Mouse (Mus musculus) liver, embryonic 16.5 days (tissue): Measurements from ENCODE around the gene Cacng8. TPM values are rescaled to one million over a fixed set of nuclear protein-coding genes. Genes with fewer than 3 reads are reported as not detected.

ENCODE experiments used
- ATAC-seq: fragments of 200-750 bp; cut with Nextera tagmentation; 2 replicates; pipeline ENCODE4 v1.8.0; 2017; ENCODE audit warnings: low read depth, mild to moderate bottlenecking, moderate number of reproducible peaks, moderate library complexity
- H3K27ac ChIP-seq: fragments of 300-500 bp; sonication (generic); 2 replicates; pipeline ENCODE4 v1.5.1; 2014; ENCODE audit warnings: mild to moderate bottlenecking, low read length
- H3K27me3 ChIP-seq: fragments of 300-500 bp; sonication (generic); 2 replicates; pipeline ENCODE4 v1.6.1; 2014; ENCODE audit warnings: low read depth, low read length, mixed read lengths; ENCODE audit not compliant: control insufficient read depth, insufficient read depth
- H3K36me3 ChIP-seq: fragments of 300-500 bp; sonication (generic); 2 replicates; pipeline ENCODE4 v1.6.1; 2014; ENCODE audit warnings: mild to moderate bottlenecking; ENCODE audit not compliant: control insufficient read depth, insufficient read depth
- H3K4me1 ChIP-seq: fragments of 300-500 bp; sonication (generic); 2 replicates; pipeline ENCODE4 v1.6.1; 2014; ENCODE audit warnings: low read depth, low read length, mixed read lengths; ENCODE audit not compliant: control insufficient read depth
- H3K4me2 ChIP-seq: fragments of 300-500 bp; sonication (generic); 2 replicates; pipeline ENCODE4 v1.6.1; 2014; ENCODE audit warnings: low read depth, low read length, mixed read lengths
- H3K4me3 ChIP-seq: fragments of 300-500 bp; sonication (generic); 2 replicates; pipeline ENCODE4 v1.5.1; 2014; ENCODE audit warnings: low read depth, mild to moderate bottlenecking, low read length
- H3K9ac ChIP-seq: fragments of 300-500 bp; sonication (generic); 2 replicates; pipeline ENCODE4 v1.6.1; 2014; ENCODE audit warnings: low read depth, low read length
- H3K9me3 ChIP-seq: fragments of 300-500 bp; sonication (generic); replicated peaks from 2 replicates; pipeline ENCODE4 v1.6.1; 2016; ENCODE audit warnings: low read length; ENCODE audit not compliant: control insufficient read depth
- WGBS: fragments of 180-500 bp; shearing (Covaris S2); extraction: QIAGEN DNeasy Blood & Tissue Kit; methylation state at CpG from one replicate; pipeline ENCODE4 v1.1.7; 2014; ENCODE audit not compliant: insufficient replicate concordance; 5-methylcytosine and 5-hydroxymethylcytosine counted together
- polyA plus RNA-seq: library from polyadenylated mRNA; unstranded; fragments of >200 nt; fragmentation: Nextera tagmentation; extraction: Ambion mirVana; gene quantifications from 2 replicates; pipeline ENCODE4 v1.2.1, GENCODE M21; 2015

Gene Cacng8
- polyA plus RNA-seq, 1 experiment from 2014 or later, result not detected

DNA sequence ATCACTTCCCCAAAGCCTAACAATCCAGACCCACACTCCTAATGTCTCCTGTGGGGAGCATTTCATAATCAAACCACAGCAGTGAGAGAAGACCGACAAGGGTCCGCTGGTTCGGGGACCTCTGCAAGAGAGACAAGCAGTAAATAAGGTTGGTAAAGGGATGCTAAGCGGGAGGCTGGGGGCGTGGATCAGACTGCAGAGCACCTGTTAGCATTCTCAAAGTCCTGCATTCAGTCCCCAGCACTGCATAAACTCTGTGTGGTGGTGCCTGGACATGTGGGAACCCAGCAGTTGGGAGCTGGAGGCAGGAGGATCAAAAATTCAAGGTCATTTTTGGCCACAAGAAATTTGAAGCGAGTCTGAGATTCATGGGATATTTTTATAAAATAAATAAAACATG is 29.5 kb downstream of the Cacng8 start:
- WGBS, result 25% methylated on average over 6 of the region's 6 CpGs
- Histone ChIP-seq H3K4me3 (no peak overlapping the region), H3K4me1 (no peaks in the 10 kb centered on the region), H3K27ac (no peak overlapping the region), H3K4me2 (no peak overlapping the region), H3K36me3 (no peaks in the 10 kb centered on the region), H3K9ac (no peak overlapping the region), H3K9me3 (no peaks in the 10 kb centered on the region), H3K27me3 (peaks cover 54% of the 10 kb centered on the region)
- ATAC-seq, result no peak

DNA sequence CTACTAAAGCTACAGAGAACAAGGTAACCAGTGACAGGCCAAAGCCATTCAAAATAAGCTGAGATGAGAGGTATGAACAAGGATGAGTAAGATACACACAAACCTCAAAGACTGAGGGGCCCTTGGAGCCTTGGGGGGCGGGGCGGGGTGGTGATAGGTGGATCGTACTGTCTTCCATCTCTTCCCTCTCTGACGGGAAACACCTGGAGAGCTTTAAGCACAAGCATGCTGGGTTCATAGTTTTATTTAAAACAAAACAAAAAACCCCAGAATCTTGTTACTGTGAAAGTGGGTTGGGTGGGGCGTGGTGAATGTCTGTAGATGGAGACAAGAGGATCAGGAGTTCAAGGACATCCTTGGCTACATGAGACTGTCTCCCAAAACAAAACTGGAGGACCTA is 30.0 kb downstream of the Cacng8 start:
- 42% methylated on average over 5 of the region's 5 CpGs for WGBS
- Histone ChIP-seq H3K9me3 (no peaks in the 10 kb centered on the region), H3K36me3 (no peaks in the 10 kb centered on the region), H3K4me1 (no peaks in the 10 kb centered on the region), H3K27ac (no peak overlapping the region), H3K4me2 (no peak overlapping the region), H3K9ac (no peak overlapping the region), H3K27me3 (peaks cover 54% of the 10 kb centered on the region), H3K4me3 (no peak overlapping the region)
- no peak for ATAC-seq

DNA sequence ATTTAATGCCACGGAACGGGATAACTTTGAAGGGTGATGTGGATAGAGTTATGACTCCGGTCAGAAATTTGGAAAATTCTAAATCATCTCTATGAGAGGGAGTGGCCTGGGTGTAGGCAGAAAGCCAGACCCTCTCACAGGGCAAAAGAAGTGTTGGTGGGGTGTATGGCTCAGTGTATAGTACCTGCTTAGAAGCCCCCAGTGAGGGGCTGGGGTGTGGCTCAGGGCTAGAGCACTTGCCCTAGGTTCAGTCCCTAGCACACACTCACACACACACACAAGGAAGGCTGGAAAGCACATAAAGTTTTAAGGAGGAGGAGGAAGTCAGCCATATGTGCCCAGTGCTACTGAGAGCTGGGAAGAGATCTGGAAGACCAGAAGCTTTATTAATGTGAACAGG is 30.8 kb downstream of the Cacng8 start:
- 71% methylated on average over 3 of the region's 3 CpGs for WGBS
- Histone ChIP-seq H3K4me1 (no peaks in the 10 kb centered on the region), H3K36me3 (no peaks in the 10 kb centered on the region), H3K9ac (no peak overlapping the region), H3K4me3 (no peak overlapping the region), H3K27ac (no peak overlapping the region), H3K4me2 (no peak overlapping the region), H3K9me3 (no peaks in the 10 kb centered on the region), H3K27me3 (peaks cover 46% of the 10 kb centered on the region)
- no peak for ATAC-seq

DNA sequence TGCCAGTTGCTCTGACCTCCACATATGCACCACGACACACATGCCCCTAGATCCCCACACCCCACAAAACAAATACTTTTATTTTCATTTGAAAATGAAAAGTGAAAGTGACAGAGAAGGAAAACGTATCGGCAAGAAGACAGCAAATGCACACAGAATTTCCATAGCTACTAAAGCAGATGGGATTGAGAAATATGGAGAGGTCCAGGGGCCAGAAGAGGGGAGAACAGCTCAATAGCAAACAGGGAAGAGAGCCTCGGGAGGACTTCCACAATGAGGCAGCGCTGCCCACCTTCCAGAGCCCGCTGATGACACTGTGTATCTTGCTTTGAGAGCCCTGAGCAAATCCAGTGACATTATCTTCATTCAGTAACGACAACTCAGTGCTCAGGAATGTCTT is 31.6 kb downstream of the Cacng8 start:
- Histone ChIP-seq H3K4me3 (no peak overlapping the region), H3K36me3 (no peaks in the 10 kb centered on the region), H3K27me3 (peaks cover 38% of the 10 kb centered on the region), H3K27ac (no peak overlapping the region), H3K9ac (no peak overlapping the region), H3K4me1 (no peaks in the 10 kb centered on the region), H3K4me2 (no peak overlapping the region), H3K9me3 (no peaks in the 10 kb centered on the region)
- WGBS, result 38% methylated on average over 7 of the region's 7 CpGs
- no peak for ATAC-seq

DNA sequence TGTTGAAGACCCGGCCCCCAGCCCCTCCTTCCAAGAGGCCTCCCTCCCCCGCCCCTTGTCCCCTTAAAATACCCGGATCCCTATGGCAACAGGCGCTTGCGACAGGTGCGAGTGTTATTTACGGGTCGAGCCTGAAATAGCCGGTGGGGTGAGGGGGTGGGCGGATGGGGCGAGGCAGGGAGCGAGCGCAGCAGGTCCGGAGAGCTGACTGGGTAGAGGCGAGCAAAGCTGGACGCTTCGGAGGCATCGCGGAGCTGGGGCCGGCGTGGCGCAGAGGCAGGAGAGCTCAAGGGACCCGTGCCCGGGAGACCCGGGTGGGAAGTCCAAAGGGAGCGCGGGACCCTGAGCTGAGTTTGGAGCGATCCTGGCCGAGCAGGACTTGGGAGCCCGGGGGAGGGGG is 32.9 kb downstream of the Cacng8 start:
- Histone ChIP-seq H3K4me3 (no peak overlapping the region), H3K9me3 (no peaks in the 10 kb centered on the region), H3K27me3 (peaks cover 35% of the 10 kb centered on the region), H3K36me3 (no peaks in the 10 kb centered on the region), H3K27ac (no peak overlapping the region), H3K4me2 (no peak overlapping the region), H3K4me1 (no peaks in the 10 kb centered on the region), H3K9ac (no peak overlapping the region)
- no peak for ATAC-seq
- WGBS, result 3% methylated on average over 29 of the region's 30 CpGs

DNA sequence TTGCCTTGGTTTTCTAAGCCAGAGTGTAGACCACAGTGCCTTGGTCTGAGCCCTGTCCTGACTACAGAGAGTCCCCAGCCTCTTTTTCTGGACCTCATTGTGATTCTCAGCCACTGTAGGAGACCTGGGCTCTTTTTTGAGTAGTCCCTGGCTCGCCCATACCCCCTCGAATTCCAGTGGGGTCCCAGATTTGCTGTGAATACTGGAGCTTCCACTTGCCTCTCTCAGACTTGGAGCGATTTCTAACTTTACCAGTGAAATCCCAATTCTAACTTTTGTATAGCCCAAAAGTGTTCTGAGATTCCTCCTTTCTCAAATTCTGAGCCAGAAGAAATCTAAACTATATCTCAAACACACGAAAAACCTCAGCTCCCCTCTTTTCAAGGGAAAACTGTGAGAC is 33.4 kb downstream of the Cacng8 start, which contains the start of gene Cacng6:
Gene Cacng6 (plus strand): TSS at position 301 of the 400 bp plus-strand sequence.
- no peaks in the 10 kb centered on the region for H3K36me3 ChIP-seq
- ATAC-seq, result no peak
- peaks cover 35% of the 10 kb centered on the region for H3K27me3 ChIP-seq
- H3K4me3 ChIP-seq, result no peak within 1 kb of the TSS
- H3K4me2 ChIP-seq, result no peak within 1 kb of the TSS
- no peaks in the 10 kb centered on the region for H3K4me1 ChIP-seq
- no peak within 1 kb of the TSS for H3K27ac ChIP-seq
- WGBS, result 24% methylated on average over 4 of the region's 4 CpGs
- H3K9me3 ChIP-seq, result no peaks in the 10 kb centered on the region
- no peak within 1 kb of the TSS for H3K9ac ChIP-seq

DNA sequence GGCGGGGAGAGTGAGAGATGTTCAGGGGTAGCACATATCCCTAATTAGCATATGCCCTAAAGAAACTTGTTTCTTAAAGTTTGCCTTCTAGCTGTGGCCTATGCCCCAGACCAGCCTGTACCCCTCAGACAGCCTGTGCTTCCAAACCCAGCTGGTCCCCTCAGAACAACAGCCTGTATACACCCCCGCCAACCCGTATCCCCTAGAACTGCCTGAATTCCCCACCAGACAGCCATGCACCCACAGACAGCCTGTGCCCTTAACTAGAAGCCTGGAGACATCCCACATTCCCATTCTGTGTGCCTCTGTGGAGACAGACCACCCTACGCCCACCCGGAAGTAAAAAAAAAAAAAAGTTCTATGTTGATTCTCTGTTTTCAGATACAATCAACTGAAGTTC is 34.7 kb downstream of the Cacng8 start:
- ATAC-seq, result no peak
- H3K9me3 ChIP-seq, result no peaks in the 10 kb centered on the region
- H3K4me2 ChIP-seq, result no peak overlapping the region
- no peak overlapping the region for H3K9ac ChIP-seq
- H3K4me3 ChIP-seq, result no peak overlapping the region
- H3K36me3 ChIP-seq, result no peaks in the 10 kb centered on the region
- H3K4me1 ChIP-seq, result no peaks in the 10 kb centered on the region
- 67% methylated on average over 5 of the region's 5 CpGs for WGBS
- no peak overlapping the region for H3K27ac ChIP-seq
- H3K27me3 ChIP-seq, result peaks cover 35% of the 10 kb centered on the region

DNA sequence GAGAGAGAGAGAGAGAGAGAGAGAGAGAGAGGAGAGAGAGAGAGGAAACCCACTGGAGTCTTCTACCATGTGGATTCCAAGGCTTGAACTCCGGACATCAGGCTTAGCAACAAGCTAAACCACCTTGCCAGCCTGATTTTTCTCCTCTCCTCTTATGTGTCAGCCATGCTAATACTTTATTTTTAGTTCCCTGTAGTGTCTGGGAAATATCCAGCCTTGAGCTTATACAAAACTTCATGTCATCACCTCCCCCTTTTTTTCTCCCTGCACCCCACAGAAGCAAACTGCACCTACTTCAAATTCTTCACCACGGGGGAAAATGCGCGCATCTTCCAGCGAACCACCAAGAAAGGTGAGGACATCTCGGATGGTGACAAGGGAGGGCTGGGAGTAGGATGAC is 39.7 kb downstream of the Cacng8 start:
- Histone ChIP-seq H3K4me2 (no peak overlapping the region), H3K4me1 (no peaks in the 10 kb centered on the region), H3K9me3 (no peaks in the 10 kb centered on the region), H3K9ac (no peak overlapping the region), H3K27me3 (peaks cover 3% of the 10 kb centered on the region; the same call in 1 of the 2 replicates), H3K27ac (no peak overlapping the region), H3K36me3 (no peaks in the 10 kb centered on the region), H3K4me3 (no peak overlapping the region)
- ATAC-seq, result no peak
- WGBS, result 59% methylated on average over 6 of the region's 6 CpGs

DNA sequence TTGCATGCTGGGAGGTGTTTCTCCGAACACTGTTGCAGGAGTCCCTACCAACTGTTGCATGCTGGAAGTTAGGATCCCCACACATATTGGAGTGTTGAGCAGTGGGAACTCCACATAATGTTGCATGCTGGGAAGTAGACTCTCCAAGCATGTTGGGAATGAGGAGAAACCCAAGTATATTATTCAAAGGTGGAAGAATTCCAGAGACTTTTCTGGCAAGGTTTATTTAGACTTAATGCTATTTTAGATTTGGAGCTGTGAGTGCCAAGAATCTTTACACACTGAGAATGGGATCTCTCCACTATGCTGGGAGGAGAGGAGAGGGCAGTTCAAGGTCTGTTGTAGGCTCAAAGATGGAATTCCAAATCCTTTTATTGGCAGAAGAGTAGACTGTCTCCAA is 41.6 kb downstream of the Cacng8 start:
- Histone ChIP-seq H3K27me3 (no peaks in the 10 kb centered on the region), H3K4me2 (no peak overlapping the region), H3K4me3 (no peak overlapping the region), H3K9me3 (no peaks in the 10 kb centered on the region), H3K36me3 (no peaks in the 10 kb centered on the region), H3K9ac (no peak overlapping the region), H3K4me1 (no peaks in the 10 kb centered on the region), H3K27ac (no peak overlapping the region)
- WGBS, result 72% methylated on average over 1 of the region's 1 CpGs
- ATAC-seq, result no peak

DNA sequence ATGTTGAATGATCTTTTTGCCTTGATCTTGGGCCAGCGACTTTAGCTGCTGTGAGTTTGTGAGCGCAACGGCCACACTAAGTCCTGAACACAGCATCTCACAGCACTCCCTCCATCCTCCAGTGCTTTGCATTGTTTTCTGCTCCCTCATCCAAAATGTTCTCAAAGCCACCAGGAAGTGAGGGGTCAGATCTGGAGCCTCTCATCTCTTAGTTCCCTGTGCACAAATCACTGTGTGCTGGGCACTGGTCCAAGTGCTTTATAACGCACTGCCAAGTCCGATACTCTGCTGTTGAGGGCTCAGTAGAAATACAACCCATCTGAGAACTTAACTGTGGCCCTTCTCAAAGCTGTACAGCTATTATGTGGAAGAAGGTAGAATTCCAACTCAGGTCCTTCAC is 47.5 kb downstream of the Cacng8 start:
- Histone ChIP-seq H3K4me3 (no peak overlapping the region), H3K27me3 (no peaks in the 10 kb centered on the region), H3K9ac (no peak overlapping the region), H3K4me1 (no peaks in the 10 kb centered on the region), H3K4me2 (no peak overlapping the region), H3K36me3 (no peaks in the 10 kb centered on the region), H3K9me3 (no peaks in the 10 kb centered on the region), H3K27ac (no peak overlapping the region)
- no peak for ATAC-seq
- WGBS, result 63% methylated on average over 5 of the region's 5 CpGs
